Mouse (Mus musculus) E14TG2a.4 (cell line): ENCODE measurements around the gene Npnt.
A peak's percentile ranks its signal among the peaks of the same experiment; 100 is the strongest.

Source experiments
- CTCF ChIP-seq: conservative IDR thresholded peaks from 2 replicates; pipeline ENCODE4 v1.5.1; 2014; ENCODE audit warnings: low read length
- NANOG ChIP-seq: IDR thresholded peaks from 2 replicates; pipeline ENCODE4 v1.6.1; 2014; ENCODE audit warnings: borderline replicate concordance, low read length, mixed read lengths
- POU5F1 ChIP-seq: IDR thresholded peaks from 2 replicates; pipeline ENCODE4 v1.6.1; 2014; ENCODE audit warnings: low read length, borderline replicate concordance

- TF ChIP-seq CTCF (no peak), POU5F1 (no peak), NANOG (peak; percentile 39; the same call in 1 of the 2 replicates)
Observed at GRCm38 (mm10) chr3:132983845-132984485, 33.9 kb upstream of the Npnt start.
